Mouse (Mus musculus) naive thymus-derived CD4-positive, alpha-beta T cell, adult 2 months (primary cell): ENCODE data around the gene Pcid2.
"Not testable (repeated sequence)": the region's sequence is repeated elsewhere in the genome, so short reads cannot be mapped to it uniquely, and the experiment has no call there.

Experiments
- DNase-seq: peaks from one replicate; pipeline ENCODE4 v3.0.0-alpha.2; 2011; ENCODE audit warnings: low read depth

Pcid2 gene

GRCm38 (mm10) chr8:13075579-13075978 is 29.7 kb downstream of the Pcid2 start:
- not testable (repeated sequence) for DNase-seq

- DNase-seq, result no peak
Measured at GRCm38 (mm10) chr8:13075044-13075443, 30.2 kb downstream of the Pcid2 start.

GRCm38 (mm10) chr8:13073255-13073654 is 32.0 kb downstream of the Pcid2 start:
- DNase-seq, result no peak

- no peak for DNase-seq
Measured at GRCm38 (mm10) chr8:13063112-13063511, 42.1 kb downstream of the Pcid2 start.

GRCm38 (mm10) chr8:13060441-13061150 is 44.7 kb downstream of the Pcid2 start, which contains the start of gene Proz:
Gene Proz, plus strand, starts transcription at chr8:13060914.
- DNase-seq, result no peak

- no peak for DNase-seq
Measured at GRCm38 (mm10) chr8:13057351-13057750, 47.9 kb downstream of the Pcid2 start.

- no peak for DNase-seq
Measured at GRCm38 (mm10) chr8:13050550-13050949, 54.7 kb downstream of the Pcid2 start.

GRCm38 (mm10) chr8:13047652-13048051 is 57.6 kb downstream of the Pcid2 start:
- DNase-seq, result no peak

- DNase-seq, result no peak
Measured at GRCm38 (mm10) chr8:13041459-13041858, 63.8 kb downstream of the Pcid2 start.

- no peak for DNase-seq
Measured at GRCm38 (mm10) chr8:13039054-13039453, 66.2 kb downstream of the Pcid2 start.

GRCm38 (mm10) chr8:13037569-13037968 is 67.7 kb downstream of the Pcid2 start:
- no peak for DNase-seq

- DNase-seq, result no peak
Measured at GRCm38 (mm10) chr8:13037015-13037414, 68.2 kb downstream of the Pcid2 start, which contains the start of gene F10. Gene F10, plus strand, starts transcription at chr8:13037308.

GRCm38 (mm10) chr8:13036346-13036812 is 68.9 kb downstream of the Pcid2 start:
- no peak for DNase-seq

- DNase-seq, result no peak
Measured at GRCm38 (mm10) chr8:13028482-13028881, 76.8 kb downstream of the Pcid2 start.

- DNase-seq, result no peak
Measured at GRCm38 (mm10) chr8:13027615-13028014, 77.6 kb downstream of the Pcid2 start.
